Mouse (Mus musculus) intestine, embryonic 16.5 days (tissue): ENCODE results near the gene Tmem108. TPM values are rescaled to one million over a fixed set of nuclear protein-coding genes. Genes with fewer than 3 reads are reported as not detected.

ENCODE experiments used
- ATAC-seq: fragments of 200-750 bp; cut with Nextera tagmentation; 2 replicates; pipeline ENCODE4 v1.8.0; 2017; ENCODE audit warnings: moderate TSS enrichment, moderate library complexity
- H3K27ac ChIP-seq: fragments of 300-500 bp; sonication (generic); 2 replicates; pipeline ENCODE4 v1.5.1; 2014; ENCODE audit warnings: mild to moderate bottlenecking, low read length
- H3K27me3 ChIP-seq: fragments of 300-500 bp; sonication (generic); replicated peaks from 2 replicates; pipeline ENCODE4 v1.6.1; 2014; ENCODE audit warnings: low read length, control low read depth, mixed read lengths; ENCODE audit not compliant: control insufficient read depth, insufficient read depth
- H3K36me3 ChIP-seq: fragments of 300-500 bp; sonication (generic); 2 replicates; pipeline ENCODE4 v1.6.1; 2014; ENCODE audit warnings: low read length, control low read depth; ENCODE audit not compliant: control insufficient read depth, insufficient read depth
- H3K4me1 ChIP-seq: fragments of 300-500 bp; sonication (generic); 2 replicates; pipeline ENCODE4 v1.6.1; 2014; ENCODE audit warnings: low read length, control low read depth, mixed read lengths; ENCODE audit not compliant: control insufficient read depth, insufficient read depth
- H3K4me2 ChIP-seq: fragments of 300-500 bp; sonication (generic); 2 replicates; pipeline ENCODE4 v1.6.1; 2014; ENCODE audit warnings: low read depth, low read length, control low read depth
- H3K4me3 ChIP-seq: fragments of 300-500 bp; sonication (generic); 2 replicates; pipeline ENCODE4 v1.5.1; 2014; ENCODE audit warnings: mild to moderate bottlenecking, low read length
- H3K9ac ChIP-seq: fragments of 300-500 bp; sonication (generic); 2 replicates; pipeline ENCODE4 v1.6.1; 2014; ENCODE audit warnings: low read depth, low read length
- H3K9me3 ChIP-seq: fragments of 300-500 bp; sonication (generic); 2 replicates; pipeline ENCODE4 v1.6.1; 2016; ENCODE audit warnings: low read length, control low read depth; ENCODE audit not compliant: control insufficient read depth
- WGBS: fragments of 180-500 bp; shearing (Covaris S2); extraction: QIAGEN DNeasy Blood & Tissue Kit; methylation state at CpG from one replicate; pipeline ENCODE4 v1.1.7; 2014; 5-methylcytosine and 5-hydroxymethylcytosine counted together
- polyA plus RNA-seq: library from polyadenylated mRNA; unstranded; fragments of >200 nt; fragmentation: Nextera tagmentation; extraction: Ambion mirVana; gene quantifications from 2 replicates; pipeline ENCODE4 v1.2.1, GENCODE M21; 2015

The Tmem108 gene
- polyA plus RNA-seq, 1 experiment from 2014 or later, result 7.2 TPM

DNA sequence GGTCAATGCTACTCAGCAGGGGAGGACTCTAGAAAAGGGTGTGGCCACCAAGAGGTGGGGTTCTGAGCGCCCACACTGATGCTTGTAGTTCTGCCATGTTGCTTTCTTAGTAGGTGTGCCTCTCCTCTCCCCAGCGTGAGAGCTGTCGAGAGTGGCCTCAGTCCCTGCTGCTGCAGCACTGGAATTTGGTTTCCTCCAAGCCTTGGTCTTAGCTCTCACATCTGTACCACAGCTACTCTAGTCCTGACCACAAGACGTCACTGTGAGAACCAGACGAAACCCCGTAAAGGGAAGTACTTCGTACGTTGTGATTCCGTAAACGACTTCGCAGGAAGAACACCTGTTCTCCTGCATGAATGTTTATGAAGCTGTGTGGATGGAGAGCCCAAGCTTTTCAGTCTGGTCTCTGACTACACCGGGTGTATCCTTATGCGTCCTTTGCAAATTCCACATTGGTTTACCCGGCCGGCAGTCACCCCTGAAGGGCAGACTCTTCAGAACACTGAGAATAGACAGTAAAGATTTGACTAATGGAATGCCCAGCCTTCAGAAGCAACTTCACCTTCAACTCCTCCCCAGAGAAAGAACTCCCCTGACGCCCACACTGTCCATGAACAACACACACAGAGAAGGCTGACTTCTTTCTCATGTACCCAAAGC, 53.0 kb downstream of the Tmem108 start:
- H3K27me3 ChIP-seq, result no peaks in the 10 kb centered on the region

DNA sequence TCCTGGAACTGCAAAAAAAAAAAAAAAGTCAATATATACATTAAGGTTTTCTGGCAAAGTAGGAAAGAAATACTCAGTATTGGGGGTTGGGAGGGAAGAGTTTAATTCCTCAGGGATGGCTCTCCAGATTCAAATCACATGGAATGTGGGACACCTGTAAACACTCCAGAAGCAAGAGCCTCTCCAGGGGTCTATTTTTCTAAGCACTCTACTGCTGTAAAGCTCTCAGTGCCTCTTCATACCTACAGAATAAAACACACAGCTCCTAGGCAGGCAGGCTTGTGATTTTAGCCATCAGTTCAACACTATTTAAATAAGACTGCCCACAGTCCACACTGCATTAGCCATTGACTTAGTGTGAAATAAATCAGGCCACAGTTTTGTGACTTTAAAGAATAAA, 53.8 kb downstream of the Tmem108 start:
- Histone ChIP-seq H3K9ac (no peak overlapping the region), H3K4me2 (no peak overlapping the region), H3K4me3 (no peak overlapping the region), H3K4me1 (no peaks in the 10 kb centered on the region), H3K36me3 (no peaks in the 10 kb centered on the region), H3K27me3 (no peaks in the 10 kb centered on the region), H3K9me3 (no peaks in the 10 kb centered on the region), H3K27ac (no peak overlapping the region)
- ATAC-seq, result no peak

More for the DNA sequence above, 53.0 kb downstream of the Tmem108 start:
- no peak for ATAC-seq
- Histone ChIP-seq H3K4me2 (no peak overlapping the region), H3K4me3 (no peak overlapping the region), H3K36me3 (no peaks in the 10 kb centered on the region), H3K9me3 (no peaks in the 10 kb centered on the region), H3K9ac (no peak overlapping the region), H3K27ac (no peak overlapping the region), H3K4me1 (no peaks in the 10 kb centered on the region)
- WGBS, result 65% methylated on average over 16 of the region's 16 CpGs

DNA sequence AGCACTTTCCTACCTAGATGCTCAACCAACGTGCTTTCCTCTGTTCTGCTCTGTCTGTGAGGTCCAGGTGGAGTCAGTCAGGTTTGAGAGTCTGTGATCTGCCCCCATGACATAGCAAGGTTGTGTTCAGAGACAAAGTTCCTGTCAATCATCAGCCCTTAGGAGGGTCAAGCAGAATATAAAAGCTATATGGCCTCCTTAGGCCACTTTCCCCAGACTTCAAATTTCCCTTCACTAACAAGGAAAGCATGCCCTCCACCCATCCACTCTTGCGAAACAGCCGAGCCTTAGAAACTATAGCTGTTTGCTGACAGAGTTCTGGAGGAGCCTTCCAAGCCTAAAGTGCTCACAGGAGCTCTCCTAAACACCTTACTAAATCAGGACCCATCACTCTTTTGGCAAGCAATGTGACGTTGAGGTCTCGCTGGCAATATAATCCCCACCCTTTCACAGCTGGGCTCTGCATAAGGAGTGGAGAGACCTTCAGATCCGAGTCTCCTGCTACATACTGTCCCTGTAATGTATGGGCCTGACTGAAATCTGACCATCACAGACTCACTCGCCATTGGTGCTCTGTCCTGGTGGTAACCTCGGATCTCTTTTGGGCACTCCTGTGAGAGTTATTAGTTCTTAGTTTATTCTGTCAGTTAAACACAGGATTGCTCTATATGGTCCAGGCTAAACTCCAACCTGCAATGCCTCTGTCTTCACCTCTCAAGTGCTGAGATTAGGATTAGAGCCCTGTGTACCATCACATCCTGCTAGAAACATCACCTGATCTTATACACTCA, 54.4 kb downstream of the Tmem108 start:
- H3K9ac ChIP-seq, result no peak overlapping the region
- no peaks in the 10 kb centered on the region for H3K27me3 ChIP-seq
- no peaks in the 10 kb centered on the region for H3K36me3 ChIP-seq
- 71% methylated on average over 8 of the region's 8 CpGs for WGBS
- no peak overlapping the region for H3K4me2 ChIP-seq
- H3K27ac ChIP-seq, result no peak overlapping the region
- H3K9me3 ChIP-seq, result no peaks in the 10 kb centered on the region
- H3K4me1 ChIP-seq, result no peaks in the 10 kb centered on the region
- H3K4me3 ChIP-seq, result no peak overlapping the region
- ATAC-seq, result no peak

DNA sequence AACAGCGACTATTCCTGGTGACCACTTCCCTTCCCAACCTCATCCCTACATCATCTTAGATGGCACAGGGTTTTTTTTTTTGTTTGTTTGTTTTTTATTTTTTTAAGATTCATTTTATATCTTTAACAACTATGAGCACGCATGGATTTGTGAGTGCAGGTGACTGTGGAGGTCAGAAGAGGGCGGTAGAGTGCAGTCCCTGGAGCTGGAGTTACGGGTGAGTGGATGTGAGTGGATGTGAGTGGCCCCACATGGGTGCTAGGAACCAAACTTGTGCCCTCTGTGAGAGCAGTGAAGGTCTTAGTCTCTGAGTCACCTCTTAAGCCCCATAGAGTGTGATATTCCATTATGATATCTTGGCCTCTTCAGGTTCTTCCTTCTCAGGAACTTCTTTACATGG, 55.9 kb downstream of the Tmem108 start:
- no peak overlapping the region for H3K27ac ChIP-seq
- no peak for ATAC-seq
- H3K9ac ChIP-seq, result no peak overlapping the region
- no peaks in the 10 kb centered on the region for H3K9me3 ChIP-seq
- WGBS, result 91% methylated on average over 4 of the region's 4 CpGs
- no peak overlapping the region for H3K4me2 ChIP-seq
- no peaks in the 10 kb centered on the region for H3K4me1 ChIP-seq
- no peak overlapping the region for H3K4me3 ChIP-seq
- H3K36me3 ChIP-seq, result no peaks in the 10 kb centered on the region
- no peaks in the 10 kb centered on the region for H3K27me3 ChIP-seq

DNA sequence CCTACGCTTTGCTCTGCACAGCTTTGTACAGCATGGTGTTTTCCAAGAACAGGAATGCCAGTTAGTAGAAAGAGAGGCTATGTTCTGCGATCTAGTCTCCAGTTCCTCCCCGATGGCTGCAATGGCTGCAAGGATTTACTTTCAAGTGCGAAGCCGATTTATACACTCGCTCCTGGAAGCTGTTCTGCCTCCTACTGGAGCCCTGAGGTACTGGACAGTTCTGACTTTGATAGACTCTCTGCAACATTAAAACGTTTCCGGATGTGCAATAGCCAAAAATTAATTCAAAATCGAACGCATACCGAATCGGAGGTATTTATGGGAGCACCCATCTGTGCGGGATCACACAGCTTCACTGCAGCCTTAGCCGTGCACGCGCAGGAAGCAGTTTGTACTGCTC, 58.6 kb downstream of the Tmem108 start:
- Histone ChIP-seq H3K27ac (no peak overlapping the region), H3K9ac (no peak overlapping the region), H3K4me2 (no peak overlapping the region), H3K27me3 (no peaks in the 10 kb centered on the region), H3K36me3 (no peaks in the 10 kb centered on the region), H3K9me3 (no peaks in the 10 kb centered on the region), H3K4me1 (no peaks in the 10 kb centered on the region), H3K4me3 (no peak overlapping the region)
- 87% methylated on average over 16 of the region's 16 CpGs for WGBS
- no peak for ATAC-seq

DNA sequence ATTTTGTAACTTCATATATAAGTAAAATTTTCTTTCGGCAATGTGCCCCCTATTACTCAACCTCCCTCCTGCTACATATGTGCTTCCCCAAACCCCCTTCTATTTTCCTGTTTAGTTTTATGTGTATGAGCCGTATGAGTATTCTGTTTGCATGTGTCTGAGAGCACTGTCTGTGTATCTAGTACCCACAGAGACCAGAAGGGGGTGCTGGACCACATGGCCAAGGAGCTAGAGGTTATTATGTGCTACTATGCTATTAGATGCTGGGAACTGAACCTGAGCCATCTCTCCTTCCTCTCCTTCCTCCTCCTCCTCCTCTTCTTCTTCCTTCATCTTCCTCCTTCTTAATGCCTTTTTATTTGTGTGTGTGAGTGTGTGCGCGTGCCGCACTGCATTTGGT, 59.2 kb downstream of the Tmem108 start:
- no peaks in the 10 kb centered on the region for H3K36me3 ChIP-seq
- H3K4me3 ChIP-seq, result no peak overlapping the region
- H3K4me2 ChIP-seq, result no peak overlapping the region
- no peak for ATAC-seq
- WGBS, result 82% methylated on average over 5 of the region's 5 CpGs
- H3K27ac ChIP-seq, result no peak overlapping the region
- no peaks in the 10 kb centered on the region for H3K9me3 ChIP-seq
- H3K9ac ChIP-seq, result no peak overlapping the region
- H3K27me3 ChIP-seq, result no peaks in the 10 kb centered on the region
- H3K4me1 ChIP-seq, result no peaks in the 10 kb centered on the region

DNA sequence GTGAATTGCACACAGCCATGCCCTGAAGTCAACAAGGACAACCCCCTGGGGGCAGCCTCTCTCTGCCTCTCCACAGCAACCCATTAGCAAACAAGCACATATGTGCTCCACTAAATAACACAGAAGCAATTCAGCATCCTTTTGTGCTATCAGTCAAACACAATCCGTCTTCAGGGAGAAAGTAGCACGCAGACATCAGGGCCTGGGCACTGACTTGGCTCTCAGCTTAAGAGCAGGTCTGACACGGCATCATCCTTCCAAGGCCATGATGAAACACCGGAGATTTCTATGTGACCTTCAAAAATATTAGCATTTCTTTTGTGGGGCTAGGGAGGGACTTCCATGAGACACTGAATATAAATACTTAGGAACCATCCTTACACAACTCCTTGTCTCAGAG, 60.2 kb downstream of the Tmem108 start:
- no peak overlapping the region for H3K9ac ChIP-seq
- H3K27ac ChIP-seq, result no peak overlapping the region
- H3K9me3 ChIP-seq, result no peaks in the 10 kb centered on the region
- H3K4me1 ChIP-seq, result no peaks in the 10 kb centered on the region
- H3K4me2 ChIP-seq, result no peak overlapping the region
- no peak overlapping the region for H3K4me3 ChIP-seq
- no peak for ATAC-seq
- H3K27me3 ChIP-seq, result no peaks in the 10 kb centered on the region
- 76% methylated on average over 4 of the region's 4 CpGs for WGBS
- H3K36me3 ChIP-seq, result no peaks in the 10 kb centered on the region

DNA sequence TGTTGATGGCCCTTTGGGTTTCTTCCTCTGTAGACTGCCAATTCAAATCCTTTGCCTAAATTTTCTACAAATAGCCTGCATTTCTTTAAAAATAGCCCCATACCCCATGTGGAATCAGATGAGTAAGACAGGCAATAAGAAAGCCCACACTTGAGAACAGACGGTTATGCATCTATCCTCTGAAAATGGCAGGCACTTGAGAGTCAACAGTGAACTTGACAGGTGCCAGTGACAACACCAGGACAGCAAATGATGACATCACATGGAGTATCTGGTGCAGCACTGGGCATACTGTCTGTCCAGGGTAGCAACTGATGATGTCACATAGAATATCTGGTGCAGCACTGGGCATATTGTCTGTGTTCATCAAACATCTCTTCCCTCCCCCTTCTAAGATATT, 61.4 kb downstream of the Tmem108 start:
- H3K4me1 ChIP-seq, result no peaks in the 10 kb centered on the region
- no peak overlapping the region for H3K4me3 ChIP-seq
- no peak overlapping the region for H3K9ac ChIP-seq
- no peaks in the 10 kb centered on the region for H3K36me3 ChIP-seq
- no peaks in the 10 kb centered on the region for H3K9me3 ChIP-seq
- H3K27ac ChIP-seq, result no peak overlapping the region
- H3K4me2 ChIP-seq, result no peak overlapping the region
- ATAC-seq, result no peak
- 97% methylated on average over 1 of the region's 1 CpGs for WGBS
- no peaks in the 10 kb centered on the region for H3K27me3 ChIP-seq

DNA sequence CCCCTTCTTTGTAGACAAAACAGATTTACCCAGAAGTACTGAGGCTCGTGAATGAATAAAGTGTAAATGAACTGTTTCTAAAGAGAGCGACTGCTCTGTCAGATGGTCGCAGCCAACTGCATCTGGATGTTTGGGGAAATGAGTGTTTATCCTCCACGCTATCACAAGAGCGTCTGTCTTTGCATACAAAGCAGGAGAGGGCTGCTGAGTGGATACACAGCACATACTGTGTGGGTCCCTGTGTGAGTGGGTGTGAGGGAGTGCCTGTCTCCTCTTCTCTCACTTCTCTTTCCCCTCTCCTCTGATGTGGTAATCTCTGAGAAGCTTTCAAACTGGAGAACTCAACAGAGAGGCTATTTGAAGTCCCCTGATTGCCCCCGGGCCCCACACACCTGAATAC, 64.7 kb downstream of the Tmem108 start:
- Histone ChIP-seq H3K4me1 (no peaks in the 10 kb centered on the region), H3K9me3 (no peaks in the 10 kb centered on the region), H3K4me3 (no peak overlapping the region), H3K9ac (no peak overlapping the region), H3K27ac (no peak overlapping the region), H3K36me3 (no peaks in the 10 kb centered on the region), H3K27me3 (no peaks in the 10 kb centered on the region), H3K4me2 (no peak overlapping the region)
- WGBS, result 50% methylated on average over 6 of the region's 6 CpGs
- ATAC-seq, result no peak

DNA sequence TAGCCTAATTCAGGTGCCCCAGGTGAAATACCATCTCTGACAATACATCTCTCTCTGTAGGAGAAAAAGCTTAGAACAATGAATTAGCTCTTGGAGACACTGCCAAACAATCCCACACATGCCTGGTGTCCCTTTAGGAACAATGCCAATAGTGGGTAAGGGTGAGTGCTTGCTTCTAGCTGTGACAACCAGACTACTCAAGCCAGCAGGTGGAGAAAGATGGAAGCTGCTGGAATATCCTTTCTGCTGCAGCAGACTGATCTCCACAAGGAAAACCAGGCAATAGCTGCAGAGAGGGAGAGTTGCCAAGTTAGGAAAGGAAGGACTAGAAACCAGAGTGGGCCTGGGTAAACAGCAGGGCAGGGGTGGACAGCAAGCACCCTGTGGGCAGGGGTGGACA, 67.8 kb downstream of the Tmem108 start:
- Histone ChIP-seq H3K27me3 (no peaks in the 10 kb centered on the region), H3K36me3 (no peaks in the 10 kb centered on the region), H3K4me1 (no peaks in the 10 kb centered on the region), H3K27ac (no peak overlapping the region), H3K9ac (no peak overlapping the region), H3K4me3 (no peak overlapping the region), H3K9me3 (no peaks in the 10 kb centered on the region), H3K4me2 (no peak overlapping the region)
- no peak for ATAC-seq
